Mouse (Mus musculus) lung, adult 2 months (tissue): ENCODE data around the gene Zfp184.

Source experiments
- CTCF ChIP-seq: fragments of 200-500 bp; IDR thresholded peaks from 2 replicates; pipeline ENCODE4 v1.5.1; 2011; ENCODE audit warnings: mild to moderate bottlenecking, low read length, control low read depth; ENCODE audit not compliant: insufficient read depth
- POLR2A ChIP-seq: fragments of 200-500 bp; IDR thresholded peaks from 2 replicates; pipeline ENCODE4 v1.6.1; 2011; ENCODE audit warnings: low read depth, mild to moderate bottlenecking, control low read depth, low read length, borderline replicate concordance; ENCODE audit errors: extremely low read depth

DNA sequence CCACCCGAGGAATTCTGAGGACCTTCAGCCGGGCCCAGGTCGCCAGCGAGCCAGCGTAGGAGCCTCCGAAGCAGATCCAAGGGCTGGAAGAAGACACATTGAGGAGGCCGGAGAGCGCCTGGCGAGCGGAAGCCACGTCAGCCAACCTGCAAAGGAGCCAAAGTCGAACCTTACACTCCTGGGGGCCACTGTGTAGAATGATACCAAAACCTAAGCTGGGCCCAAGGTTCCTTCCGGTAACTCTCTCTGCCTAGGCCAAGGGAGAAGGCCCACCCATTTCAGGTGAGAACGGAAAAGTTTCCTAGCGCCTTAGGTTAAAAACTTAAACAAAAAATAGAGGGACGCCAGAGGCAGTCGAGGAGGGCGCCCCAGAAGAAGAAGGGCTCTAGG, 62.2 kb downstream of the Zfp184 start:
- TF ChIP-seq CTCF (no peak), POLR2A (no peak)
